Mouse (Mus musculus): Measurements from ENCODE around the gene Lad1. TPM values are rescaled to one million over a fixed set of nuclear protein-coding genes. Genes with fewer than 3 reads are reported as not detected.

Gene Lad1
- polyA plus RNA-seq, 1 experiment from 2014 or later, result 0.30 TPM

- Histone ChIP-seq H3K36me3 (replicated peaks) (no peaks in the 10 kb centered on the region), H3K27me3 (peaks cover 28% of the 10 kb centered on the region), H3K4me2 (peak overlapping the region; percentile 40), H3K4me3 (replicated peaks) (no peak overlapping the region), H3K9me3 (replicated peaks) (no peaks in the 10 kb centered on the region), H3K4me1 (replicated peaks) (peaks cover 17% of the 10 kb centered on the region), H3K27ac (replicated peaks) (no peak overlapping the region), H3K9ac (no peak overlapping the region)
- ATAC-seq (ENCODE audit: insufficient read depth), result 0 out of 2 replicates have a peak, but pooled peaks have one; percentile 42
- 8% methylated on average over 10 of the region's 10 CpGs for WGBS (ENCODE audit: insufficient replicate concordance)
Measured at GRCm38 (mm10) chr1:135788708-135789107, 29.7 kb upstream of the Lad1 start.

- H3K27ac ChIP-seq (replicated peaks), result no peak overlapping the region
- H3K9ac ChIP-seq, result no peak overlapping the region
- no peak for ATAC-seq (ENCODE audit: insufficient read depth)
- no peak overlapping the region for H3K4me3 ChIP-seq (replicated peaks)
- peaks cover 27% of the 10 kb centered on the region for H3K4me1 ChIP-seq (replicated peaks)
- WGBS (ENCODE audit: insufficient replicate concordance), result 10% methylated on average over 5 of the region's 5 CpGs
- H3K27me3 ChIP-seq, result peaks cover 39% of the 10 kb centered on the region
- no peaks in the 10 kb centered on the region for H3K9me3 ChIP-seq (replicated peaks)
- no peak overlapping the region for H3K4me2 ChIP-seq
- H3K36me3 ChIP-seq (replicated peaks), result no peaks in the 10 kb centered on the region
Measured at GRCm38 (mm10) chr1:135789815-135790214, 28.6 kb upstream of the Lad1 start.

- WGBS (ENCODE audit: insufficient replicate concordance), result 52% methylated on average over 13 of the region's 13 CpGs
- H3K4me2 ChIP-seq, result no peak overlapping the region
- H3K4me1 ChIP-seq (replicated peaks), result peaks cover 27% of the 10 kb centered on the region
- no peak for ATAC-seq (ENCODE audit: insufficient read depth)
- no peak overlapping the region for H3K4me3 ChIP-seq (replicated peaks)
- H3K27ac ChIP-seq (replicated peaks), result no peak overlapping the region
- H3K36me3 ChIP-seq (replicated peaks), result no peaks in the 10 kb centered on the region
- no peaks in the 10 kb centered on the region for H3K9me3 ChIP-seq (replicated peaks)
- H3K9ac ChIP-seq, result no peak overlapping the region
- peaks cover 56% of the 10 kb centered on the region for H3K27me3 ChIP-seq
Measured at GRCm38 (mm10) chr1:135792143-135792939, 26.1 kb upstream of the Lad1 start.

- ATAC-seq (ENCODE audit: insufficient read depth), result no peak
- peak overlapping the region; percentile 12; the same call in 1 of the 2 replicates for H3K4me3 ChIP-seq (replicated peaks)
- 9% methylated on average over 27 of the region's 27 CpGs for WGBS (ENCODE audit: insufficient replicate concordance)
- H3K27me3 ChIP-seq, result peaks cover 56% of the 10 kb centered on the region
- H3K27ac ChIP-seq (replicated peaks), result no peak overlapping the region
- peaks cover 20% of the 10 kb centered on the region for H3K4me1 ChIP-seq (replicated peaks)
- no peaks in the 10 kb centered on the region for H3K36me3 ChIP-seq (replicated peaks)
- peak overlapping the region; percentile 50 for H3K4me2 ChIP-seq
- no peak overlapping the region for H3K9ac ChIP-seq
- H3K9me3 ChIP-seq (replicated peaks), result no peaks in the 10 kb centered on the region
Measured at GRCm38 (mm10) chr1:135793370-135794215, 24.8 kb upstream of the Lad1 start.

- Histone ChIP-seq H3K4me1 (replicated peaks) (peaks cover 17% of the 10 kb centered on the region), H3K27me3 (peaks cover 56% of the 10 kb centered on the region)
Measured at GRCm38 (mm10) chr1:135794216-135795134, 23.9 kb upstream of the Lad1 start.

GRCm38 (mm10) chr1:135798492-135798891, 19.9 kb upstream of the Lad1 start:
- no peak overlapping the region for H3K4me2 ChIP-seq
- peaks cover 21% of the 10 kb centered on the region for H3K4me1 ChIP-seq (replicated peaks)
- H3K9me3 ChIP-seq (replicated peaks), result no peaks in the 10 kb centered on the region
- H3K27me3 ChIP-seq, result peaks cover 30% of the 10 kb centered on the region
- no peak overlapping the region for H3K9ac ChIP-seq
- WGBS (ENCODE audit: insufficient replicate concordance), result 47% methylated on average over 1 of the region's 1 CpGs
- H3K27ac ChIP-seq (replicated peaks), result no peak overlapping the region
- no peak for ATAC-seq (ENCODE audit: insufficient read depth)
- H3K36me3 ChIP-seq (replicated peaks), result no peaks in the 10 kb centered on the region
- H3K4me3 ChIP-seq (replicated peaks), result no peak overlapping the region

More at GRCm38 (mm10) chr1:135794216-135795134, 23.9 kb upstream of the Lad1 start:
- H3K9me3 ChIP-seq (replicated peaks), result no peaks in the 10 kb centered on the region
- no peak overlapping the region for H3K4me3 ChIP-seq (replicated peaks)
- H3K9ac ChIP-seq, result no peak overlapping the region
- H3K36me3 ChIP-seq (replicated peaks), result no peaks in the 10 kb centered on the region
- 13% methylated on average over 20 of the region's 20 CpGs for whole genome bisulfite sequencing (ENCODE audit: insufficient replicate concordance)
- ATAC-seq (ENCODE audit: insufficient read depth), result no peak
- peak overlapping the region; percentile 50 for H3K4me2 ChIP-seq
- no peak overlapping the region for H3K27ac ChIP-seq (replicated peaks)

GRCm38 (mm10) chr1:135799109-135799627, 19.2 kb upstream of the Lad1 start:
- ATAC-seq (ENCODE audit: insufficient read depth), result no peak
- Histone ChIP-seq H3K9ac (no peak overlapping the region), H3K27ac (replicated peaks) (no peak overlapping the region), H3K4me3 (replicated peaks) (no peak overlapping the region), H3K4me2 (no peak overlapping the region), H3K4me1 (replicated peaks) (peaks cover 14% of the 10 kb centered on the region), H3K9me3 (replicated peaks) (no peaks in the 10 kb centered on the region), H3K27me3 (peaks cover 29% of the 10 kb centered on the region), H3K36me3 (replicated peaks) (no peaks in the 10 kb centered on the region)
- WGBS (ENCODE audit: insufficient replicate concordance), result 35% methylated on average over 8 of the region's 8 CpGs

- Histone ChIP-seq H3K27me3 (peaks cover 18% of the 10 kb centered on the region), H3K4me3 (replicated peaks) (no peak overlapping the region), H3K4me2 (no peak overlapping the region), H3K9ac (no peak overlapping the region), H3K4me1 (replicated peaks) (peaks cover 8% of the 10 kb centered on the region; the same call in 1 of the 2 replicates), H3K9me3 (replicated peaks) (no peaks in the 10 kb centered on the region), H3K27ac (replicated peaks) (no peak overlapping the region), H3K36me3 (replicated peaks) (no peaks in the 10 kb centered on the region)
- peak; percentile 28; the same call in 1 of the 2 replicates for ATAC-seq (ENCODE audit: insufficient read depth)
- WGBS (ENCODE audit: insufficient replicate concordance), result 14% methylated on average over 8 of the region's 8 CpGs
Measured at GRCm38 (mm10) chr1:135800192-135800950, 18.0 kb upstream of the Lad1 start.

GRCm38 (mm10) chr1:135807546-135807945, 10.9 kb upstream of the Lad1 start:
- H3K9me3 ChIP-seq (replicated peaks), result no peaks in the 10 kb centered on the region
- WGBS (ENCODE audit: insufficient replicate concordance), result 47% methylated on average over 10 of the region's 10 CpGs
- ATAC-seq (ENCODE audit: insufficient read depth), result no peak
- H3K36me3 ChIP-seq (replicated peaks), result no peaks in the 10 kb centered on the region
- peaks cover 6% of the 10 kb centered on the region; the same call in 1 of the 2 replicates for H3K27me3 ChIP-seq
- no peaks in the 10 kb centered on the region for H3K4me1 ChIP-seq (replicated peaks)
- no peak overlapping the region for H3K4me2 ChIP-seq
- H3K4me3 ChIP-seq (replicated peaks), result no peak overlapping the region
- H3K27ac ChIP-seq (replicated peaks), result no peak overlapping the region
- H3K9ac ChIP-seq, result no peak overlapping the region

- ATAC-seq (ENCODE audit: insufficient read depth), result no peak
- Histone ChIP-seq H3K4me1 (replicated peaks) (no peaks in the 10 kb centered on the region), H3K9ac (no peak overlapping the region), H3K4me2 (no peak overlapping the region), H3K27ac (replicated peaks) (no peak overlapping the region), H3K36me3 (replicated peaks) (no peaks in the 10 kb centered on the region), H3K27me3 (peaks cover 17% of the 10 kb centered on the region), H3K4me3 (replicated peaks) (no peak overlapping the region), H3K9me3 (replicated peaks) (no peaks in the 10 kb centered on the region)
- WGBS (ENCODE audit: insufficient replicate concordance), result 49% methylated on average over 2 of the region's 2 CpGs
Measured at GRCm38 (mm10) chr1:135810180-135810579, 8.2 kb upstream of the Lad1 start.
